Mouse (Mus musculus) cerebellum, adult 2 months (tissue): ENCODE results near the gene Kcnj8.

ENCODE experiments used
- CTCF ChIP-seq: fragments of 200-500 bp; IDR thresholded peaks from 2 replicates; pipeline ENCODE4 v1.5.1; 2011; ENCODE audit warnings: low read depth, mild to moderate bottlenecking, control low read depth, low read length, moderate library complexity, borderline replicate concordance; ENCODE audit not compliant: insufficient read depth
- POLR2A ChIP-seq: fragments of 200-500 bp; IDR thresholded peaks from 2 replicates; pipeline ENCODE4 v1.6.1; 2011; ENCODE audit warnings: low read length, control low read depth, borderline replicate concordance; ENCODE audit not compliant: insufficient read depth

DNA sequence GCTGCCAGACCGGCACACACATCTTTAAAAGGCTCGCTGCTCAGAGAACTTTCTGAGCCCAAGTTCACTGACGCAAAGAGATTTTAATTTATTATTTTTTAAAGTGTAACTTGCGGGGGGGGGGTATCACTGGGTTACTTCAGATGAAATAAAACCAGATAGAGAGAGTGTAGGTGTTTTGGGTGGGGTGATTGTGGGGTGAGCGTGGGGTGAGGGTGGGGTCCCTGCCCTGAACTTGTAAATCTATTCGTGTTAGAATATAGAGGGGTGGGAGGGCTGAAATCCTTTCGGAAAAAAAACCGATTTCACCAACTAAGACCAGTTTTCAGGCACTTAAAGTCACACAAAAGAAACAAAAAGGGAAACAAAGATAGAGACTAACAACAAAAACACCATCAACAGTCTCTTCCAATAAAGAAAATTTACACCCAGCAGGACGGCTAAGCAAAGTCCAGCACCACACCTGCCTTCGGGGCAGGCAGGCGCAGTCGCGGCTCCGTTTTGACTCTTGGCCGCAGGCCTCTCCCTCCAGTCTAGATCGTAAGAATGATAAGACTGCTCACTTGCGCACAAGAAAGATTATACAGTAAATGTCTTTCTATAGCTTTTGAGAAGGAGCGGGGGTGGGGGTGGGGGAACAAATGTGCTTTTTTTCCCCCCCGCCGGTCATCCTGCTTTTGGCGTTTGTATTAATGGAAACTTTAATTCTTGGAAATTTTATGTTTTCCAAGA, 381 bp upstream of the Kcnj8 start:
- no peak for TF ChIP-seq CTCF
- TF ChIP-seq POLR2A = no peak
